9 mouse cellular contexts compared by ENCODE assay signal in genomic region chr10:122845471-122845870, GRCm38 (mm10).
DNase-seq lines count a peak whose midpoint lies in the region; ATAC-seq lines count a peak whose summit lies in the region.
"Had no signal": no experiment of that assay in that cellular context is flagged by ENCODE, and none has a peak within 500 bp of the region (broad histone marks: within the 10 kb centered on the region; RNA-seq: fewer than 3 reads in every experiment).

No protein-coding gene starts in this region.

- H3K27ac ChIP-seq in forebrain, embryonic 14.5 days (ENCODE audit: low read depth, low read length), result no peak overlapping the region
- H3K27ac ChIP-seq in forebrain, embryonic 13.5 days, result no peak overlapping the region
- H3K27ac ChIP-seq in heart, embryonic 16.5 days (ENCODE audit: low read length), result peak overlapping the region; percentile 90

- no peaks in the 10 kb centered on the region for H3K27me3 ChIP-seq in forebrain, embryonic 14.5 days (replicated peaks; ENCODE audit: control insufficient read depth, insufficient read depth, low read length)
- H3K27me3 ChIP-seq in forebrain, embryonic 13.5 days, result no peaks in the 10 kb centered on the region
- H3K27me3 ChIP-seq in heart, embryonic 16.5 days (ENCODE audit: control insufficient read depth, insufficient read depth, low read length), result no peaks in the 10 kb centered on the region

- no peaks in the 10 kb centered on the region for H3K9me3 ChIP-seq in forebrain, embryonic 14.5 days (replicated peaks; ENCODE audit: control insufficient read depth, low read length)
- H3K9me3 ChIP-seq in forebrain, embryonic 13.5 days (replicated peaks), result no peaks in the 10 kb centered on the region
- H3K9me3 ChIP-seq in heart, embryonic 16.5 days (replicated peaks; ENCODE audit: control insufficient read depth, low read length), result peaks cover 4% of the 10 kb centered on the region

- no peaks in the 10 kb centered on the region for H3K4me1 ChIP-seq in forebrain, embryonic 14.5 days (ENCODE audit: control insufficient read depth, insufficient read depth, low read length)
- H3K4me1 ChIP-seq in forebrain, embryonic 13.5 days, result 0 out of 2 replicates have a peak, but pooled peaks cover 3% of the 10 kb centered on the region
- peaks cover 25% of the 10 kb centered on the region for H3K4me1 ChIP-seq in heart, embryonic 16.5 days (ENCODE audit: control insufficient read depth, insufficient read depth, low read length)

- no peak overlapping the region for H3K4me3 ChIP-seq in forebrain, embryonic 14.5 days (ENCODE audit: low read depth, low read length)
- H3K4me3 ChIP-seq in forebrain, embryonic 13.5 days, result no peak overlapping the region
- no peak overlapping the region for H3K4me3 ChIP-seq in heart, embryonic 16.5 days (ENCODE audit: low read length)

- no peaks in the 10 kb centered on the region for H3K36me3 ChIP-seq in forebrain, embryonic 14.5 days (ENCODE audit: control insufficient read depth, insufficient read depth, low read length)
- H3K36me3 ChIP-seq in forebrain, embryonic 13.5 days (ENCODE audit: poor library complexity, severe bottlenecking), result no peaks in the 10 kb centered on the region
- H3K36me3 ChIP-seq in heart, embryonic 16.5 days (ENCODE audit: control insufficient read depth, insufficient read depth), result no peaks in the 10 kb centered on the region; the same call in 1 of the 2 replicates

- 54% methylated on average over 7 of the region's 7 CpGs for WGBS in forebrain, embryonic 14.5 days
- 47% methylated on average over 7 of the region's 7 CpGs for WGBS in forebrain, embryonic 13.5 days
- WGBS in heart, embryonic 16.5 days, result 29% methylated on average over 7 of the region's 7 CpGs

- no peak for ATAC-seq in forebrain, embryonic 14.5 days
- no peak for ATAC-seq in forebrain, embryonic 13.5 days
- peak; percentile 76 for ATAC-seq in heart, embryonic 16.5 days (replicated peaks; ENCODE audit: extremely low read depth, insufficient read depth, low FRiP score)

- no peak overlapping the region for H3K4me2 ChIP-seq in forebrain, embryonic 14.5 days (ENCODE audit: low read length)
- no peak overlapping the region for H3K4me2 ChIP-seq in forebrain, embryonic 13.5 days
- peak overlapping the region; percentile 39; the same call in 1 of the 2 replicates for H3K4me2 ChIP-seq in heart, embryonic 16.5 days (ENCODE audit: low read depth, low read length)
- H3K4me2 ChIP-seq: liver, embryonic 11.5 days had no signal

- peak; percentile 16 for DNase-seq in forebrain, embryonic 14.5 days (ENCODE audit: low spot score)
- peak; percentile 46 to 61 for DNase-seq in right cerebral cortex, postnatal 10 days (ENCODE audit: low spot score in 2 of 2)
- DNase-seq in right cerebral cortex, adult 18-20 months, result no peak
- DNase-seq in retina, postnatal 1 day, result peak; percentile 83
- no peak for DNase-seq in yolk sac, embryonic 10.5 days (ENCODE audit: low spot score)
- no peak for DNase-seq in kidney, adult 18-20 months

- no peak overlapping the region for H3K9ac ChIP-seq in forebrain, embryonic 14.5 days (ENCODE audit: low read length)
- no peak overlapping the region for H3K9ac ChIP-seq in forebrain, embryonic 13.5 days
- peak overlapping the region; percentile 28; the same call in 1 of the 2 replicates for H3K9ac ChIP-seq in heart, embryonic 16.5 days (ENCODE audit: low read length)

Comparison
In these comparisons a context has a peak if more than half of its experiments do, and no peak if none do; other contexts are left out.
1. DNase-seq: peak in forebrain, embryonic 14.5 days (single experiment), right cerebral cortex, postnatal 10 days (2 of 2) and retina, postnatal 1 day (single experiment); none in right cerebral cortex, adult 18-20 months (single experiment), yolk sac, embryonic 10.5 days (single experiment) and kidney, adult 18-20 months (single experiment).